Mouse (Mus musculus) lung, adult 10 weeks (tissue): ENCODE data around the gene S100a9. TPM values are rescaled to one million over a fixed set of nuclear protein-coding genes. Genes with fewer than 3 reads are reported as not detected.

ENCODE experiments used
- polyA plus RNA-seq: library from polyadenylated mRNA; stranded (reverse); fragments of 350-450 nt; fragmentation: Illumina TruSeq; extraction: RNeasy Lipid Tissue Mini Kit (QIAGEN cat#74804); gene quantifications from one replicate; pipeline ENCODE4 v1.2.3, GENCODE M21; 2014; ENCODE audit warnings: low read depth, low replicate concordance; ENCODE audit not compliant: insufficient read depth

S100a9 gene
- polyA plus RNA-seq, result 368 TPM

DNA sequence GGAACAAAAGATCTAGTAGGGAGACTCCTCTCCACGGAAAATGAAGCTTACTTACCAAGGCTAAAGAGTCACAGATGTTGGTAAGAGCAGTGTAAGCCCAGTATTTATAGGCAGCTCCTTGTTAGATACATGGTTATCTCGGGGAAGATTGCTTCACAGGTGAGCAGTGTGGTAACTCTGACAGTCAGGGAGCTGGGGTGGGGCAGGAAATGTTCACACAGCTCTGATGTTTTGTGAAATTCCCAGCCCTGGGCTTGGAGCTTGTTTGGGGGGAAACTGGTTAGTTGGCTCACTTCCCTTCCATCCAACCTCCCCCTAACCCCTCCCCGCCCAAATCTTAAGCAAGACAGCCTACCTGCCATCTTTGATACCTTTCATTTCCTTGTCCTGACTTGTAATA, at the start of gene S100a9:
TSS of gene S100a9 (minus strand) at position 109 of the 400 bp plus-strand sequence.

DNA sequence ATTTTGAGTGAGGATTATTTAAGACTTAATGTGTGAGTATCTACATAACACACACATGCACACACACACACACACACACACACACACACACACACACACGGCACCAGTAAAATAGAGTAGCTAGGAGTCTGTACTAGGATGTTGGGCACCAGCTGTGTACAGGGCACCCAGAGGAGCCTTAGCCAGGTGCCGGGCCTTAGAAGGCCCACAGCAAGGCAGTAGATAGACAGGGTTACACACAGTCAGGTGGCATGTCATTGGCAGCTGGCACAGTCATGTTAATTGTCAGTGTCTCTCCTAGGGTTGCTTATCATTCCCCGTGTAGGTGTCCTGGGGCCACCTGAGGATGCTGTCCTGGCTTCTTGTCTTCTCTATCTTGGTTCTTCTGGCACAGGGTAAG, 31.1 kb upstream of the S100a9 start, which contains the start of gene Pglyrp4:
TSS of gene Pglyrp4 (plus strand) at position 301 of the 400 bp plus-strand sequence.

DNA sequence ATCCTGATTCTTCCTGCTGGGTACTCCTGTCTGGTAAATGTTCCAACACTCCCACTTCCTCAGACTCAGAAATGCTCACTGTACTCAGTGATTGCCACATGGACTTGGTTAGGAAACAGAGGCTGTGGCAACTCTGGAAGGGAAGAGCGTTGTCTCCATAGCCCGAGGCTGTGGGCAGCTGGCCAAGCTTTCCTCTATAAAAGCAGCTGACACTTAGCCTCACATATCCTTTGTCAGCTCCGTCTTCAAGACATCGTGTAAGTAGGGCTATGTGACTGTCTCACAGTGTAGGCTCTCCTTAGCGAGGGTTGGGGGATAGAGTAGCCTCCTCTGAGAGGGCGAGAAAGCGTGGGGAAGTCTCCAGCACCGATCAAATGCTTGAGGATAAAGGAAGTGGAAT, 26.7 kb downstream of the S100a9 start, which contains the start of gene S100a8:
TSS of gene S100a8 (plus strand) at position 133 of the 400 bp plus-strand sequence.

DNA sequence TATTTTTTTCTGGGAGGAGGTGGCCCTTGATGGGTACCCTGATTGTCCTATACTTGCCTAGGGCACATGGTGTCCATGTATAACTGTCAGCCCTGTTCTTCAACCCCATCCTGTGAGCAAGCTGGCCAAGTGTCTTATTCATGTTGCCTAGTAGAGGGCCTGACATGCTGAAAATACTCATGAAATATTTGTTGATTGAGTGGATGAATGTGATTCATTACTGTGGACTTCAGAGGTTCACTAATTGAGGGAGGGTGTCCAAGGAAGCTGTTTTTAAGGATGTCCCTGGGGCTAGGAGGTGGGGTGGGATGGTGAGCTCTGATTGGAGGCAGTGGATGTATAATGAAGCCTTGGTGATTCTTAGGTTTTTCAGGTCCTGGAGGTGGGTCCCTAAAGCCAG, 41.8 kb downstream of the S100a9 start, which contains the start of gene S100a7a:
TSS of gene S100a7a (plus strand) at position 301 of the 400 bp plus-strand sequence.

Other genes starting within 250 kb of the S100a9 start
- gene Npr1, start 229.9 kb downstream of the S100a9 start, polyA plus RNA-seq, result 45.6 TPM
- gene Ilf2, start 219.6 kb downstream of the S100a9 start, polyA plus RNA-seq, result 48.9 TPM
- gene Snapin, start 204.7 kb downstream of the S100a9 start, polyA plus RNA-seq, result 47.6 TPM
- 88.2 TPM for gene Chtop, start 186.2 kb downstream of the S100a9 start, polyA plus RNA-seq
- 381 TPM for gene S100a1, start 181.3 kb downstream of the S100a9 start, polyA plus RNA-seq
- gene S100a13, start 181.3 kb downstream of the S100a9 start, polyA plus RNA-seq, result 199 TPM
- gene S100a14, start 168.9 kb downstream of the S100a9 start, polyA plus RNA-seq, result 25.7 TPM
- 329 TPM for gene S100a16, start 158.5 kb downstream of the S100a9 start, polyA plus RNA-seq
- 1.1 TPM for gene S100a3, start 135.1 kb downstream of the S100a9 start, polyA plus RNA-seq
- gene S100a2, start 105.5 kb downstream of the S100a9 start, polyA plus RNA-seq, result not detected
- gene Gm42674, start 93.8 kb downstream of the S100a9 start, polyA plus RNA-seq, result not detected
- 223 TPM for gene S100a4, start 92.0 kb downstream of the S100a9 start, polyA plus RNA-seq
- not detected for gene S100a5, start 87.2 kb downstream of the S100a9 start, polyA plus RNA-seq
- gene S100a6, start 82.8 kb downstream of the S100a9 start, polyA plus RNA-seq, result 962 TPM
- gene S100a7a, start 41.7 kb downstream of the S100a9 start, polyA plus RNA-seq, result 1.2 TPM
- gene S100a8, start 26.7 kb downstream of the S100a9 start, polyA plus RNA-seq, result 241 TPM
- gene Pglyrp4, start 31.2 kb upstream of the S100a9 start, polyA plus RNA-seq, result not detected
- gene Gm5849, start 82.2 kb upstream of the S100a9 start, polyA plus RNA-seq, result not detected